Mouse (Mus musculus): ENCODE measurements around the gene Krt34. TPM values are rescaled to one million over a fixed set of nuclear protein-coding genes. Genes with fewer than 3 reads are reported as not detected.

The Krt34 gene
- polyA plus RNA-seq (2015; fragmentation: Nextera tagmentation; extraction: Ambion mirVana) = 0.21 and 0.44 TPM in 2 replicates

- H3K4me2 ChIP-seq (ENCODE audit: low read depth, low read length) = no peak within 1 kb of the TSS
- H3K4me1 ChIP-seq (replicated peaks; ENCODE audit: control insufficient read depth, insufficient read depth, low read length) = no peaks in the 10 kb centered on the region
- H3K9me3 ChIP-seq (ENCODE audit: control insufficient read depth, low read length) = no peaks in the 10 kb centered on the region
- H3K36me3 ChIP-seq (ENCODE audit: control insufficient read depth, insufficient read depth, low read length) = no peaks in the 10 kb centered on the region
- no peak for ATAC-seq (ENCODE audit: low read depth)
- no peaks in the 10 kb centered on the region for H3K27me3 ChIP-seq (ENCODE audit: control insufficient read depth, insufficient read depth, low read depth, low read length)
- no peak within 1 kb of the TSS for H3K27ac ChIP-seq (ENCODE audit: low read length)
- no peak within 1 kb of the TSS for H3K9ac ChIP-seq (ENCODE audit: low read length)
- WGBS = 83% methylated on average over 6 of the region's 6 CpGs
- no peak within 1 kb of the TSS for H3K4me3 ChIP-seq (ENCODE audit: low read length)
These were observed at the start of gene Krt34 for GRCm38 (mm10) chr11:100041454-100041853. Gene Krt34, minus strand, starts transcription at chr11:100041554.

DNA sequence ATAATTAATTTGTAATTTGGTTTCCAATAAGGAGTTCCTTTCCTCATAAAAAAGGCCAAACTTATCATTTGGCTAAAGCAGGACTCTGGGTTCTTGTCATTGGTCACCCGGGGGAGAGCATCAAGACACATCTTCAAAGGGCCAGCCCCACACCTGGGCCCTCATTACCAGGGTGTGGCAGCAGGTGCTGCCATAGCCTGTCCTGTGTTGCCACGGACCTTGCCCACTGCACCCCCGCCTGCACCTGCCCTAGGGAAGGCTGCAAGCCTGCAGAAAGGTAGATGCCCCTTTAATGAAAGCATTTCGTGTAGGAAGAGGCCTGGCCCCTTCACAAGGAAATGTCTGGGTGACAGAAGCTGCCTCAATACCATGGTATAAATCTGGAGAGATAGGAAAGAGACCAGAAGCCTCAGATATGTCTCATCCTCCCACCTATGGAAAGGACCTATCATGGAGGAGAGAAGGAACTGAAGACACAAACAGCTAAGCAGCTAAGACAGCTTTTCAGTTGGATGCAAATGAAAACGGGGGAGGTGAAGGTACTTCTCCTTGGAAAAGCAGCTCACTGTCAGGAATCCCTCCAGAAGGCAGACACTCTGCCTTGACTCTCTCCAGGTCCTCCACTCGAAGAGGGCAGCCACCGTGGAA is 47.1 kb upstream of the Krt34 start:
- 61% methylated on average over 7 of the region's 7 CpGs for WGBS
- H3K27me3 ChIP-seq (ENCODE audit: control insufficient read depth, insufficient read depth, low read depth, low read length) = no peaks in the 10 kb centered on the region
- no peak for ATAC-seq (ENCODE audit: low read depth)

DNA sequence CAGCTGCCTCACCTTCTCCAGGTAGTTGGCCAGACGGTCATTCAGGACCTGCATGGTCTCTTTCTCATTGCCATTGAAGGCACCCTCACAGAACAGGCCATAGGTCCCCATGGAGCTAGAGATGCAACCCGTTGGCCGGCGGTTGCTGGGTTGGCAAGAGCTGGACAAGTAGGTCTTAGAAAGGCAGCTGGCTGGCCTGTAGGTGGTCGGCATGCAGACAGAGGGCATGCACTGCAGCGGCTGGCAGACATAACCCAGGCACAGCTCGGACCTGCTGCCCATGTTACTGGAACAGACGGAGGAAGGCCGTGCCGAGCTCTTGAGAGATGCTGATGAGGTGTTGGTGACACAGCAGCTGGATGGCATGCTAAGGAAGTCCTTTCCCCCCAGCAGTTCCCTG is 46.5 kb upstream of the Krt34 start, which contains the start of gene Krt32:
Krt32 (minus strand) TSS at position 366 of the 400 bp plus-strand sequence.
- ATAC-seq (ENCODE audit: low read depth) = no peak
- 83% methylated on average over 10 of the region's 10 CpGs for WGBS

More for the DNA sequence above, 47.1 kb upstream of the Krt34 start:
- H3K36me3 ChIP-seq (ENCODE audit: control insufficient read depth, insufficient read depth, low read length) = no peaks in the 10 kb centered on the region
- H3K4me1 ChIP-seq (replicated peaks; ENCODE audit: control insufficient read depth, insufficient read depth, low read length) = no peaks in the 10 kb centered on the region
- H3K27ac ChIP-seq (ENCODE audit: low read length) = no peak overlapping the region
- H3K4me3 ChIP-seq (ENCODE audit: low read length) = no peak overlapping the region
- H3K4me2 ChIP-seq (ENCODE audit: low read depth, low read length) = no peak overlapping the region
- H3K9me3 ChIP-seq (ENCODE audit: control insufficient read depth, low read length) = no peaks in the 10 kb centered on the region
- H3K9ac ChIP-seq (ENCODE audit: low read length) = no peak overlapping the region

GRCm38 (mm10) chr11:100073873-100074272 is 32.5 kb upstream of the Krt34 start:
- H3K36me3 ChIP-seq (ENCODE audit: control insufficient read depth, insufficient read depth, low read length) = no peaks in the 10 kb centered on the region
- H3K9ac ChIP-seq (ENCODE audit: low read length) = no peak overlapping the region
- no peak overlapping the region for H3K4me2 ChIP-seq (ENCODE audit: low read depth, low read length)
- no peak overlapping the region for H3K4me3 ChIP-seq (ENCODE audit: low read length)
- H3K9me3 ChIP-seq (ENCODE audit: control insufficient read depth, low read length) = no peaks in the 10 kb centered on the region
- H3K4me1 ChIP-seq (replicated peaks; ENCODE audit: control insufficient read depth, insufficient read depth, low read length) = no peaks in the 10 kb centered on the region
- no peaks in the 10 kb centered on the region for H3K27me3 ChIP-seq (ENCODE audit: control insufficient read depth, insufficient read depth, low read depth, low read length)
- ATAC-seq (ENCODE audit: low read depth) = peak; percentile 43; the same call in 1 of the 2 replicates
- 39% methylated on average over 1 of the region's 1 CpGs for WGBS
- H3K27ac ChIP-seq (ENCODE audit: low read length) = peak overlapping the region; percentile 44; the same call in 1 of the 2 replicates

More for the DNA sequence above, 46.5 kb upstream of the Krt34 start, which contains the start of gene Krt32:
- no peak within 1 kb of the TSS for H3K9ac ChIP-seq (ENCODE audit: low read length)
- no peaks in the 10 kb centered on the region for H3K27me3 ChIP-seq (ENCODE audit: control insufficient read depth, insufficient read depth, low read depth, low read length)
- no peaks in the 10 kb centered on the region for H3K4me1 ChIP-seq (replicated peaks; ENCODE audit: control insufficient read depth, insufficient read depth, low read length)
- H3K4me3 ChIP-seq (ENCODE audit: low read length) = no peak within 1 kb of the TSS
- no peak within 1 kb of the TSS for H3K27ac ChIP-seq (ENCODE audit: low read length)
- H3K4me2 ChIP-seq (ENCODE audit: low read depth, low read length) = no peak within 1 kb of the TSS
- H3K36me3 ChIP-seq (ENCODE audit: control insufficient read depth, insufficient read depth, low read length) = no peaks in the 10 kb centered on the region
- no peaks in the 10 kb centered on the region for H3K9me3 ChIP-seq (ENCODE audit: control insufficient read depth, low read length)

- H3K9ac ChIP-seq (ENCODE audit: low read length) = no peak overlapping the region
- peak; percentile 93 for ATAC-seq (ENCODE audit: low read depth)
- H3K27me3 ChIP-seq (ENCODE audit: control insufficient read depth, insufficient read depth, low read depth, low read length) = no peaks in the 10 kb centered on the region
- 54% methylated on average over 17 of the region's 17 CpGs for WGBS
- H3K4me1 ChIP-seq (replicated peaks; ENCODE audit: control insufficient read depth, insufficient read depth, low read length) = peaks cover 5% of the 10 kb centered on the region; the same call in 1 of the 2 replicates
- H3K36me3 ChIP-seq (ENCODE audit: control insufficient read depth, insufficient read depth, low read length) = no peaks in the 10 kb centered on the region
- H3K4me2 ChIP-seq (ENCODE audit: low read depth, low read length) = no peak overlapping the region
- no peak overlapping the region for H3K4me3 ChIP-seq (ENCODE audit: low read length)
- H3K27ac ChIP-seq (ENCODE audit: low read length) = peak overlapping the region; percentile 41
- no peaks in the 10 kb centered on the region for H3K9me3 ChIP-seq (ENCODE audit: control insufficient read depth, low read length)
These were observed 26.1 kb upstream of the Krt34 start for GRCm38 (mm10) chr11:100067293-100068036.

- 45% methylated on average over 12 of the region's 12 CpGs for WGBS
- peaks cover 5% of the 10 kb centered on the region; the same call in 1 of the 2 replicates for H3K4me1 ChIP-seq (replicated peaks; ENCODE audit: control insufficient read depth, insufficient read depth, low read length)
- H3K27me3 ChIP-seq (ENCODE audit: control insufficient read depth, insufficient read depth, low read depth, low read length) = no peaks in the 10 kb centered on the region
- H3K9me3 ChIP-seq (ENCODE audit: control insufficient read depth, low read length) = no peaks in the 10 kb centered on the region
- no peak overlapping the region for H3K4me2 ChIP-seq (ENCODE audit: low read depth, low read length)
- H3K36me3 ChIP-seq (ENCODE audit: control insufficient read depth, insufficient read depth, low read length) = no peaks in the 10 kb centered on the region
- no peak overlapping the region for H3K9ac ChIP-seq (ENCODE audit: low read length)
- ATAC-seq (ENCODE audit: low read depth) = no peak
- H3K27ac ChIP-seq (ENCODE audit: low read length) = peak overlapping the region; percentile 41
- H3K4me3 ChIP-seq (ENCODE audit: low read length) = no peak overlapping the region
These were observed 25.1 kb upstream of the Krt34 start for GRCm38 (mm10) chr11:100066236-100067010.

GRCm38 (mm10) chr11:100058875-100059274 is 17.5 kb upstream of the Krt34 start:
- H3K4me1 ChIP-seq (replicated peaks; ENCODE audit: control insufficient read depth, insufficient read depth, low read length) = no peaks in the 10 kb centered on the region
- no peak overlapping the region for H3K27ac ChIP-seq (ENCODE audit: low read length)
- no peak for ATAC-seq (ENCODE audit: low read depth)
- no peak overlapping the region for H3K4me2 ChIP-seq (ENCODE audit: low read depth, low read length)
- H3K9ac ChIP-seq (ENCODE audit: low read length) = no peak overlapping the region
- no peak overlapping the region for H3K4me3 ChIP-seq (ENCODE audit: low read length)
- no peaks in the 10 kb centered on the region for H3K36me3 ChIP-seq (ENCODE audit: control insufficient read depth, insufficient read depth, low read length)
- 77% methylated on average over 8 of the region's 8 CpGs for WGBS
- no peaks in the 10 kb centered on the region for H3K9me3 ChIP-seq (ENCODE audit: control insufficient read depth, low read length)
- H3K27me3 ChIP-seq (ENCODE audit: control insufficient read depth, insufficient read depth, low read depth, low read length) = no peaks in the 10 kb centered on the region

- Histone ChIP-seq H3K9me3 (ENCODE audit: control insufficient read depth, low read length) (no peaks in the 10 kb centered on the region), H3K27ac (ENCODE audit: low read length) (no peak overlapping the region), H3K4me2 (ENCODE audit: low read depth, low read length) (no peak overlapping the region), H3K36me3 (ENCODE audit: control insufficient read depth, insufficient read depth, low read length) (no peaks in the 10 kb centered on the region), H3K4me3 (ENCODE audit: low read length) (no peak overlapping the region), H3K4me1 (replicated peaks; ENCODE audit: control insufficient read depth, insufficient read depth, low read length) (no peaks in the 10 kb centered on the region), H3K9ac (ENCODE audit: low read length) (no peak overlapping the region), H3K27me3 (ENCODE audit: control insufficient read depth, insufficient read depth, low read depth, low read length) (no peaks in the 10 kb centered on the region)
- WGBS = 39% methylated on average over 9 of the region's 9 CpGs
- 0 out of 2 replicates have a peak, but pooled peaks have one; percentile 36 for ATAC-seq (ENCODE audit: low read depth)
These were observed 14.6 kb upstream of the Krt34 start for GRCm38 (mm10) chr11:100055686-100056655.

Data from lung, embryonic 16.5 days (tissue).